Mouse (Mus musculus) small intestine, adult 2 months (tissue): ENCODE data around the gene Wdr59. TPM values are rescaled to one million over a fixed set of nuclear protein-coding genes. Genes with fewer than 3 reads are reported as not detected.

Experiments used
- H3K27ac ChIP-seq: fragments of 200-500 bp; 2 replicates; pipeline ENCODE4 v1.5.1; 2012; ENCODE audit warnings: low read depth, low read length, control low read depth, inconsistent platforms; ENCODE audit not compliant: insufficient read depth
- H3K27me3 ChIP-seq: fragments of 200-500 bp; 2 replicates; pipeline ENCODE4 v1.6.1; 2012; ENCODE audit warnings: mild to moderate bottlenecking, moderate library complexity, low read length, inconsistent platforms; ENCODE audit not compliant: control insufficient read depth, insufficient read depth
- H3K36me3 ChIP-seq: fragments of 200-500 bp; 2 replicates; pipeline ENCODE4 v1.6.1; 2012; ENCODE audit warnings: mild to moderate bottlenecking, low read length, control low read depth, inconsistent platforms; ENCODE audit not compliant: control insufficient read depth, insufficient read depth
- H3K4me1 ChIP-seq: fragments of 200-500 bp; 2 replicates; pipeline ENCODE4 v1.6.1; 2012; ENCODE audit warnings: low read length, inconsistent platforms, mixed read lengths; ENCODE audit not compliant: control insufficient read depth, insufficient read depth, insufficient read length
- H3K4me3 ChIP-seq: fragments of 200-500 bp; 2 replicates; pipeline ENCODE4 v1.5.1; 2012; ENCODE audit warnings: low read depth, mild to moderate bottlenecking, control low read depth, inconsistent platforms, low read length, moderate library complexity
- CTCF ChIP-seq: fragments of 200-500 bp; IDR thresholded peaks from 2 replicates; pipeline ENCODE4 v1.5.1; 2012; ENCODE audit warnings: low read depth, mild to moderate bottlenecking, control low read depth, inconsistent platforms, low read length, moderate library complexity, mixed read lengths; ENCODE audit not compliant: insufficient replicate concordance, insufficient read length; ENCODE audit errors: extremely low read depth
- POLR2A ChIP-seq: fragments of 200-500 bp; IDR thresholded peaks from 2 replicates; pipeline ENCODE4 v1.6.1; 2012; ENCODE audit warnings: low read depth, mild to moderate bottlenecking, control low read depth, inconsistent platforms, low read length, moderate library complexity
- whole genome bisulfite sequencing: fragments of 180-500 bp; shearing (Covaris S2); methylation state at CpG from one replicate; pipeline ENCODE4 v1.1.7; 2018; 5-methylcytosine and 5-hydroxymethylcytosine counted together
- polyA plus RNA-seq: library from polyadenylated mRNA; depleted of rRNA; stranded (reverse); fragments of >200 nt; gene quantifications from 2 replicates; pipeline ENCODE4 v1.2.3, GENCODE M21; 2012; rRNA removed

Gene Wdr59
- polyA plus RNA-seq, 1 experiment = 2.2 TPM

- H3K27me3 ChIP-seq = no peaks in the 10 kb centered on the region
- WGBS = 77% methylated on average over 11 of the region's 11 CpGs
- H3K4me1 ChIP-seq = no peaks in the 10 kb centered on the region
- no peaks in the 10 kb centered on the region for H3K36me3 ChIP-seq
- TF ChIP-seq CTCF (no peak), POLR2A (no peak)
- no peak overlapping the region for H3K4me3 ChIP-seq
- H3K27ac ChIP-seq = no peak overlapping the region
Observed at GRCm38 (mm10) chr8:111424181-111424580, 97.7 kb downstream of the Wdr59 start.

- 70% methylated on average over 2 of the region's 2 CpGs for WGBS
- Histone ChIP-seq H3K27ac (no peak overlapping the region), H3K4me3 (no peak overlapping the region), H3K4me1 (no peaks in the 10 kb centered on the region), H3K27me3 (no peaks in the 10 kb centered on the region), H3K36me3 (no peaks in the 10 kb centered on the region)
- TF ChIP-seq POLR2A (no peak), CTCF (no peak)
Observed at GRCm38 (mm10) chr8:111422614-111423013, 99.3 kb downstream of the Wdr59 start.

- WGBS = 68% methylated on average over 3 of the region's 3 CpGs
- Histone ChIP-seq H3K27ac (no peak overlapping the region), H3K27me3 (no peaks in the 10 kb centered on the region; the same call in 1 of the 2 replicates), H3K4me3 (no peak overlapping the region), H3K36me3 (no peaks in the 10 kb centered on the region), H3K4me1 (no peaks in the 10 kb centered on the region)
- TF ChIP-seq POLR2A = no peak
- no peak for TF ChIP-seq CTCF
Observed at GRCm38 (mm10) chr8:111419171-111419570, 102.7 kb downstream of the Wdr59 start.

DNA sequence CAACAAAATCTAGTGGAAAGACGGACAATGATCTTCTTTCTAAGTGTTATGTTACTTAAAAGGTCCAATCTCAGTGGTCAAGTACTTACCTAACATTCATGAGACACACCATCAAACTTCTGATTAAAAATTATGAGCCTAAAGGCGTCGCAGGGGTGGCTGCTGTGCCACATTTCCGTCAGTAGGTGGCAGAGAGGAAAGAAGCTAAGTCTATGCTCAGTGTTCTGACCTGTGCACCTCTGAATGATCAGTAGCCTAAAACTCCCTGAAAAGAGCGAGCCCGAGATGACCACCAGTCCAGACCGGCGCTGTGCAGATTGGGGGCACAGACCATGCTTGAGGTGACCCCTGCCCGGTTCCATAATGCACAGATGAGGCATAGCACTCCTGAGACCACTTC lies 103.3 kb downstream of the Wdr59 start:
- Histone ChIP-seq H3K27me3 (no peaks in the 10 kb centered on the region; the same call in 1 of the 2 replicates), H3K4me1 (no peaks in the 10 kb centered on the region), H3K27ac (no peak overlapping the region), H3K4me3 (no peak overlapping the region), H3K36me3 (no peaks in the 10 kb centered on the region)
- 22% methylated on average over 9 of the region's 9 CpGs for WGBS
- TF ChIP-seq POLR2A (no peak), CTCF (peak; percentile 69; the same call in 1 of the 2 replicates)

GRCm38 (mm10) chr8:111417222-111417621 lies 104.7 kb downstream of the Wdr59 start:
- no peak overlapping the region for H3K4me3 ChIP-seq
- no peak overlapping the region for H3K27ac ChIP-seq
- TF ChIP-seq CTCF (no peak), POLR2A (no peak)
- no peaks in the 10 kb centered on the region for H3K4me1 ChIP-seq
- 71% methylated on average over 10 of the region's 10 CpGs for WGBS
- H3K27me3 ChIP-seq = no peaks in the 10 kb centered on the region; the same call in 1 of the 2 replicates
- no peaks in the 10 kb centered on the region for H3K36me3 ChIP-seq

- Histone ChIP-seq H3K4me3 (no peak overlapping the region), H3K36me3 (no peaks in the 10 kb centered on the region), H3K27me3 (no peaks in the 10 kb centered on the region), H3K4me1 (no peaks in the 10 kb centered on the region), H3K27ac (no peak overlapping the region)
- TF ChIP-seq POLR2A = no peak
- no peak for TF ChIP-seq CTCF
- 35% methylated on average over 4 of the region's 4 CpGs for WGBS
Observed at GRCm38 (mm10) chr8:111403391-111403790, 118.5 kb downstream of the Wdr59 start.

Other genes with a start within 250 kb of the Wdr59 start
- 4.5 and 9.1 TPM in 2 replicates for gene Rfwd3, start 221.9 kb downstream of the Wdr59 start, polyA plus RNA-seq
- 0.48 and 0.72 TPM in 2 replicates for gene Mlkl, start 183.9 kb downstream of the Wdr59 start, polyA plus RNA-seq
- 0.19 and 2.2 TPM in 2 replicates for gene Fa2h, start 128.3 kb downstream of the Wdr59 start, polyA plus RNA-seq
- 18.7 and 25.7 TPM in 2 replicates for gene Znrf1, start 14.0 kb upstream of the Wdr59 start, polyA plus RNA-seq
- gene Ldhd, start 108.3 kb upstream of the Wdr59 start, polyA plus RNA-seq = 2.8 and 8.4 TPM in 2 replicates
- 1.3 and 1.6 TPM in 2 replicates for gene Zfp1, start 121.3 kb upstream of the Wdr59 start, polyA plus RNA-seq
- 138 and 67,254 TPM in 2 replicates for gene Ctrb1, start 168.9 kb upstream of the Wdr59 start, polyA plus RNA-seq
- gene Bcar1, start 221.7 kb upstream of the Wdr59 start, polyA plus RNA-seq = 84.1 and 251 TPM in 2 replicates